Mouse (Mus musculus): Measurements from ENCODE around the gene Ss18l1. TPM values are rescaled to one million over a fixed set of nuclear protein-coding genes. Genes with fewer than 3 reads are reported as not detected.

Gene Ss18l1
- polyA plus RNA-seq (2015; fragmentation: Nextera tagmentation; extraction: Ambion mirVana), result 31.1 and 33.9 TPM in 2 replicates

DNA sequence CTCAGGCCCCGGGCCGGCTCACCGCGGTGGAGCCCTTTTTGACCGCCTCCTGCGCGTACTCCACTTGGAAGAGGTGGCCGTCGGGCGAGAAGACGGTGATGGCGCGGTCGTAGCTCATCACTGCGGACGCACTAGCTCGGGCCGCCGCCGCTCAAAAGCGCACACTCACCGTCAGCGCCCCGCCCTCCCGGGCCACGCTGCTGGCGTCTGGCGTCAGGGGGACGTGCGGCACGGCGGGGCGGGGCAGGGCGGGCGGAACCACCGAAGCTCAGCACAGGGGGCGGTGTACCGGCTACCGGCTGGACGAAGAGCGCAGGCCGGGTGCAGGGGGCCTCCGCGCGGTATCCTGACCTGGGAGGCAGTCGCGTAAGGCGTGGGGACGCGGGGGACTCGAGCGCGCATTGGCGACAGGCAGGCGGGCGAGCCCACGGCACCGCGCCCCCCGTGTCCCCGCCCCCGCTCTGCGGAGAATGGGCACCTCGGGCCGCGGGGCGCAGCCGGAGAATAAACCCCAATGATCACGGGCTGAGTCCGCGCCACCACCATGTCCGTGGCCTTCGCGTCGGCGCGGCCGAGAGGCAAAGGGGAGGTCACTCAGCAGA lies at the start of gene Ss18l1, which contains the start of gene Psma7:
Ss18l1 (plus strand) TSS at position 254 of the 602 bp plus-strand sequence.
Psma7 (minus strand) TSS at position 178 of the 602 bp plus-strand sequence.

DNA sequence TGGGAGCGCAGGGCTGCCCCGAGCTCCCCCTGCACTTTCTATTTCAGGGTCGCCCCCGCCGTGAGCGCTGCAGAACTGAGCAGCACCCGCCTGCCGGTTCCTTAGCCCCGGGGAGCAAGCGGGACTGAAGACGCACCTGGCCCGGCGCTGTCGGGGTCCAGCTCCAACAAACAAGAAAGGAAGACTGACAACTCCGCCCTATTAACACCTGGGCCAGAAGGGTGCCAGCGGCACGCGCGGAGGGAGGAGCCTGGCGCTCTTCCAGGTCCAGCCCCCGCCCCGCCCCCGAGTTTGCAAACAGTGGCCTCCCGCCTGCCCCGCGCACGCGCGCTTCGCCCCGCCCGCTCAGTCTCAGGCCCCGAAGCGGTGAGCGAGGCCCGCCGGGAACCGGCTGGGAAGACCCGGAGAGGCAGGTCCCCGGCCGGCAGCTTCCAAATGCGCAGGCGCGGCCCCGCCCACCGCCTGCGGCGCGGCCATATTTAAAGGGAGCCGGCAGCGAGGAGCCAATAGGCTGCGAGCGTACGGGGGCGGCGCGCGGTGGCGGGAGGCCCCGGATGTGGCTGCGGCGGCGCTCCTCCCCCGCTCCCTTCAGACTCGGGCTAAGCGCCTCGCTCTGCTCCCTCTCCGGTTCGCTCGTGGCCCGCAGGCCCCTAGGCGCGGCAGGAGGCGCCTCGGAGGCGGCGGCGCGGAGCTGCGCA lies 17.8 kb upstream of the Ss18l1 start, which contains the start of gene Lsm14b:
Lsm14b (plus strand) TSS at position 587 of the 698 bp plus-strand sequence.

DNA sequence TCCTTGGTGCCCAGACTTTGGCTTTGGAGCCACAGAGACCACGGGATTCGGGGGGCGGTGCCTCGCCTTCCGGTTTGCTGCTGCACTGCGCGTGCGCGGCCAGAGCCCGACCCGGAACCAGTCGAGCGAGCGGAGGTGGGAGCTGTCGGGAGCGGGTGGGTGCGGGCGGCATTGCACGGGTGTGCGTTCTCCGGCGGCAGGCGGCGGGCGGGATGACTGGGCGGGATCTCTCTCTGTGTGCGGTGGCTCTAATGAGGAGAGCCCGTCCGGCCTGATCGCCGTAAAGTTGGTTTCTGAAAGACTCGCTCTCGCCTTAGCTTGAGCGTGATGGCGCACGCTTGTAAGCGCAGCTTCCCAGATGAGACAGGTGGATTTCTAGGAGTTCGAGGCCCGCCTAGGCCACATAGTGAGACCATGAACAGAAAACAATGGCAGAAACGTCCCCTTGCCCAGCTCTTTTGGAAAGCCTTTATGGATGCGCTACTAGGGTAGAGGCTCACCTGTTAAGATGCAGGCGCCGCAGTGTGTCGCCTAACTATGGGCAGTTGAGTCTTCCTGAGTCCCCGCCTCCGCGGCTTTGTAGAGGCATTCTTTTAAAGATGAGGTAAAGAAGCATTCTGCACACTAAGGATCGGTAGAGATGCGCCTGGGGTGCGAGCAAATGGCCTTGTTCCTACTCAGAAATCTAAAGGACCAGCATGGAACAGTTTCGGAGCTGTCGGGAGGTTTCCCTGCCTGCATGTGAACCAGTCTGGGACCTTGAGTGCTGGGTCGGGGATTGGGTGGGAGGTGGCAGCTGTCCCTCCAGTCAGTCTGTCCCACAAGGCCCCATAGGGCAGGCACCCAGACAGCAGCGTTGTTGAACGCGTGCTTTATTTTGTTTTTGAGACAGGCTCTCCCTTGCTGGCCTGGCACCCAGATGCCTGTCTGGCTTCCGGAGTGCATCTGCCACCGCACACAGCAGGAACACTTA lies 28.5 kb downstream of the Ss18l1 start, which contains the start of gene Mtg2:
Mtg2 (plus strand) TSS at position 108 of the 973 bp plus-strand sequence.

DNA sequence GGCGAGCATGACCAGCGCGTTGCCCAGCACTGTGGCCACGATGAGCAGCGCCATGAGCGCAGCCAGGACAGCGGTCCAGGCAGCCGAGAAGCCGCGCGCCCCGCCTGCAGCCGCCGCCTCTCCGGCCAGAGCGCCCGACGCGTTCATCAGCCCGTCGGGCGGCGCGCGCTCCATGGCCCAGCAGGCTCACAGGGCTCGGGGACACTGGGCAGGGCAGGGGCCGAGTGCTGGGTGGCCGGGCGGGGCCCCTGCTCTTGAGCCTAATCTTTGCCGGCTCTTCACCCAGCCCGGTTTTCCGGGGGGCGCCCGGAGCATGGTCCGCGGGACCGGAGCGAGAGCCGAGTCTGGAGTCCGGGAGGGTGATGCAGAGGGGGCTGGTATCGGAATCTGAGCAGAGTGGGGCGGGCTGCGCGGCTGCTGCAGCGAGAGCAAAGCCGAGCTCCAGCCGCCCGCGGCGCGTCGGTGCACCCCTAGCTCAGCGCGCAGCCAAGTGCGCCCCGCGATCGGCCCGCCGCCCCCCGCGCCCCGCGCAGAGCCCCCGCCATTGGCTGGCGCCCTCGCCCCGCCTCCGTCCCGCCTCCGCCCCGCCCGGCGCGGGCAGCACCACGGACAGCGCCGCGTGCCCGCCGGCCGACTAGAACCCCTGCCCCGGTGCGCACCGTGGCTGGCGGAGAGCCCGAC lies 61.8 kb downstream of the Ss18l1 start, which contains the start of gene Hrh3:
Hrh3 (minus strand) TSS at position 511 of the 681 bp plus-strand sequence.

DNA sequence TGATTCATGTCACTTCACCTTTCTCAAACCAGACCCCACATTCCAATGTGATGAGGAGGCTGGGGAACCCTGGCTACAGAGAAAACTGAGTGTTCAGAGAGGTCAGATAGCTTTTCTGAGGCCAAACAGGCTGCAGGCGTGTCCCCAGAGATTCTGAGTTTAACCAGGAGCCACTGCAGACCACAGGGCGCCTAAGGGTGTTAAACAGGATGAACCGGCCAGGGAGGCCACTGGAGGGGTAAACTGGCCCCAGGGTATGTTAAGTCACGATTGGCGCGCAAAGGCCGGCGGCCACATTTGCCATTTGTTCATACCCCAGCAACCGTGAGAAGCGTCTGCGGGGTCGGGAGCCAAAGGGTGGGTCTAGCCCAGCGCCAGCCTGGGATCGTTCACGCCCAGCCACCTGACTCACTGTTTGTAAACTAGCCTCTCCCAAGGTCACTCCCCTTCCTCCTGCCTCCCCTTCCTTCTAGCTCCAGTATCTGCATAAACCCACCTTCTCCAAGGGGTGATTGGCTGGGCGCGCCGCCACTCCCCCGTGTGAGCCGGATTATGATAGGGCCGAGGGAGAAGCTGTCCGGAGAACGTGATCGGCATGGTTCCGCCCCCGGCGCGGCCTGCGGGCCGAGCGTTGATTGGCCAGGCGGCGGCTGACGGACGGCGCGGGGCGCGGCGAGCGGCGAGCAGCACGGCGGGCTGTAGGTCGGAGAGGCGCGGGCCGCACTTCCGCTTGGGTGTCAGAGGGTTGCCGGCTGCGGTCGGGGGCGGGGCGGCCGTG lies 76.5 kb downstream of the Ss18l1 start, which contains the start of gene Osbpl2:
Osbpl2 (plus strand) TSS at position 646 of the 778 bp plus-strand sequence.

Other genes starting within 250 kb of the Ss18l1 start
- 2.9 and 3.6 TPM in 2 replicates for gene Taf4, start 65.9 kb upstream of the Ss18l1 start, polyA plus RNA-seq (2015; fragmentation: Nextera tagmentation; extraction: Ambion mirVana)
- gene Lsm14b, start 17.5 kb upstream of the Ss18l1 start, polyA plus RNA-seq (2015; fragmentation: Nextera tagmentation; extraction: Ambion mirVana), result 20.5 and 20.9 TPM in 2 replicates
- gene Psma7, start 76 bp upstream of the Ss18l1 start, polyA plus RNA-seq (2015; fragmentation: Nextera tagmentation; extraction: Ambion mirVana), result 555 and 598 TPM in 2 replicates
- 27.8 and 28.5 TPM in 2 replicates for gene Mtg2, start 28.1 kb downstream of the Ss18l1 start, polyA plus RNA-seq (2015; fragmentation: Nextera tagmentation; extraction: Ambion mirVana)
- gene Hrh3, start 62.0 kb downstream of the Ss18l1 start, polyA plus RNA-seq (2015; fragmentation: Nextera tagmentation; extraction: Ambion mirVana), result 3.0 and 3.4 TPM in 2 replicates
- gene Osbpl2, start 76.8 kb downstream of the Ss18l1 start, polyA plus RNA-seq (2015; fragmentation: Nextera tagmentation; extraction: Ambion mirVana), result 63.8 and 66.3 TPM in 2 replicates
- gene Adrm1, start 129.0 kb downstream of the Ss18l1 start, polyA plus RNA-seq (2015; fragmentation: Nextera tagmentation; extraction: Ambion mirVana), result 188 and 199 TPM in 2 replicates
- gene Lama5, start 183.3 kb downstream of the Ss18l1 start, polyA plus RNA-seq (2015; fragmentation: Nextera tagmentation; extraction: Ambion mirVana), result 2.1 and 2.3 TPM in 2 replicates
- gene Rps21, start 214.9 kb downstream of the Ss18l1 start, polyA plus RNA-seq (2015; fragmentation: Nextera tagmentation; extraction: Ambion mirVana), result 423 and 539 TPM in 2 replicates
- 26.9 and 31.4 TPM in 2 replicates for gene Cables2, start 231.0 kb downstream of the Ss18l1 start, polyA plus RNA-seq (2015; fragmentation: Nextera tagmentation; extraction: Ambion mirVana)
- not detected in 2 replicates for gene Rbbp8nl, start 247.4 kb downstream of the Ss18l1 start, polyA plus RNA-seq (2015; fragmentation: Nextera tagmentation; extraction: Ambion mirVana)

Measured in neural tube, postnatal 0 days (tissue).